Mouse (Mus musculus): Measurements from ENCODE around the gene Ppp1r21.

Gene Ppp1r21

GRCm38 (mm10) chr17:88529519-88530235 is at the start of gene Ppp1r21:
Gene Ppp1r21 (plus strand): TSS chr17:88530118.
- DNase-seq, result peak; percentile 99

GRCm38 (mm10) chr17:88480369-88480768 is 49.5 kb upstream of the Ppp1r21 start:
- no peak for DNase-seq

GRCm38 (mm10) chr17:88481062-88481461 is 48.9 kb upstream of the Ppp1r21 start:
- no peak for DNase-seq

GRCm38 (mm10) chr17:88481587-88481986 is 48.3 kb upstream of the Ppp1r21 start:
- DNase-seq, result no peak

- DNase-seq, result no peak
Measured at GRCm38 (mm10) chr17:88484539-88484938, 45.4 kb upstream of the Ppp1r21 start.

- DNase-seq, result no peak
Measured at GRCm38 (mm10) chr17:88484951-88485350, 45.0 kb upstream of the Ppp1r21 start.

- DNase-seq, result no peak
Measured at GRCm38 (mm10) chr17:88490546-88490945, 39.4 kb upstream of the Ppp1r21 start.

- DNase-seq, result no peak
Measured at GRCm38 (mm10) chr17:88491366-88492106, 38.4 kb upstream of the Ppp1r21 start.

- no peak for DNase-seq
Measured at GRCm38 (mm10) chr17:88492107-88492460, 37.8 kb upstream of the Ppp1r21 start.

- no peak for DNase-seq
Measured at GRCm38 (mm10) chr17:88493551-88493950, 36.4 kb upstream of the Ppp1r21 start.

- peak; percentile 56 for DNase-seq
Measured at GRCm38 (mm10) chr17:88494121-88494771, 35.7 kb upstream of the Ppp1r21 start.

GRCm38 (mm10) chr17:88494772-88495132 is 35.2 kb upstream of the Ppp1r21 start:
- no peak for DNase-seq

GRCm38 (mm10) chr17:88498090-88498682 is 31.7 kb upstream of the Ppp1r21 start:
- DNase-seq, result no peak

GRCm38 (mm10) chr17:88504056-88504455 is 25.9 kb upstream of the Ppp1r21 start:
- DNase-seq, result no peak

- DNase-seq, result no peak
Measured at GRCm38 (mm10) chr17:88505275-88505723, 24.6 kb upstream of the Ppp1r21 start.

GRCm38 (mm10) chr17:88505941-88506340 is 24.0 kb upstream of the Ppp1r21 start:
- no peak for DNase-seq

GRCm38 (mm10) chr17:88507376-88507775 is 22.5 kb upstream of the Ppp1r21 start:
- no peak for DNase-seq

GRCm38 (mm10) chr17:88508846-88509508 is 20.9 kb upstream of the Ppp1r21 start:
- DNase-seq, result no peak

GRCm38 (mm10) chr17:88509999-88510398 is 19.9 kb upstream of the Ppp1r21 start:
- no peak for DNase-seq

- peak; percentile 85 for DNase-seq
Measured at GRCm38 (mm10) chr17:88511095-88511551, 18.8 kb upstream of the Ppp1r21 start.

- no peak for DNase-seq
Measured at GRCm38 (mm10) chr17:88516477-88516876, 13.4 kb upstream of the Ppp1r21 start.

- DNase-seq, result no peak
Measured at GRCm38 (mm10) chr17:88527781-88528180, 2.1 kb upstream of the Ppp1r21 start.

- DNase-seq, result no peak
Measured at GRCm38 (mm10) chr17:88530236-88530619, 310 bp downstream of the Ppp1r21 start.
